Mouse (Mus musculus) embryonic facial prominence, embryonic 15.5 days (tissue): ENCODE data around the gene Abhd12b. TPM values are rescaled to one million over a fixed set of nuclear protein-coding genes. Genes with fewer than 3 reads are reported as not detected.
A peak's percentile ranks its signal among the peaks of the same experiment; 100 is the strongest.

Source experiments
- ATAC-seq: fragments of 200-750 bp; cut with Nextera tagmentation; 2 replicates; pipeline ENCODE4 v1.8.0; 2017; ENCODE audit warnings: low read depth, moderate TSS enrichment; ENCODE audit not compliant: insufficient number of reproducible peaks, low FRiP score, low TSS enrichment
- H3K27ac ChIP-seq: fragments of 300-500 bp; sonication (generic); replicated peaks from 2 replicates; pipeline ENCODE4 v1.5.1; 2015; ENCODE audit warnings: mild to moderate bottlenecking, inconsistent platforms
- H3K27me3 ChIP-seq: fragments of 300-500 bp; sonication (generic); 2 replicates; pipeline ENCODE4 v1.6.1; 2015; ENCODE audit warnings: inconsistent platforms
- H3K36me3 ChIP-seq: fragments of 300-500 bp; sonication (generic); 2 replicates; pipeline ENCODE4 v1.6.1; 2015; ENCODE audit warnings: mild to moderate bottlenecking, inconsistent platforms
- H3K4me1 ChIP-seq: fragments of 300-500 bp; sonication (generic); 2 replicates; pipeline ENCODE4 v1.6.1; 2015; ENCODE audit warnings: inconsistent platforms
- H3K4me2 ChIP-seq: fragments of 300-500 bp; sonication (generic); replicated peaks from 2 replicates; pipeline ENCODE4 v1.6.1; 2015; ENCODE audit warnings: mild to moderate bottlenecking, inconsistent platforms
- H3K4me3 ChIP-seq: fragments of 300-500 bp; sonication (generic); replicated peaks from 2 replicates; pipeline ENCODE4 v1.5.1; 2015; ENCODE audit warnings: mild to moderate bottlenecking, inconsistent platforms
- H3K9ac ChIP-seq: fragments of 300-500 bp; sonication (generic); 2 replicates; pipeline ENCODE4 v1.6.1; 2015; ENCODE audit warnings: inconsistent platforms
- H3K9me3 ChIP-seq: fragments of 300-500 bp; sonication (generic); replicated peaks from 2 replicates; pipeline ENCODE4 v1.6.1; 2016; ENCODE audit warnings: inconsistent platforms
- WGBS: fragments of 180-500 bp; shearing (Covaris S2); methylation state at CpG from one replicate; pipeline ENCODE4 v1.1.7; 2015; 5-methylcytosine and 5-hydroxymethylcytosine counted together
- polyA plus RNA-seq: library from polyadenylated mRNA; unstranded; fragments of >200 nt; fragmentation: Nextera tagmentation; extraction: Ambion mirVana; gene quantifications from 2 replicates; pipeline ENCODE4 v1.2.1, GENCODE M21; 2015

Gene Abhd12b
- polyA plus RNA-seq, 1 experiment from 2014 or later, result 1.1 TPM

GRCm38 (mm10) chr12:70208214-70208613 lies 54.3 kb downstream of the Abhd12b start:
- Histone ChIP-seq H3K4me2 (no peak overlapping the region), H3K36me3 (0 out of 2 replicates have a peak, but pooled peaks cover 4% of the 10 kb centered on the region), H3K9me3 (no peaks in the 10 kb centered on the region), H3K9ac (no peak overlapping the region), H3K27ac (no peak overlapping the region), H3K4me3 (no peak overlapping the region), H3K4me1 (no peaks in the 10 kb centered on the region), H3K27me3 (no peaks in the 10 kb centered on the region)
- no peak for ATAC-seq
- WGBS, result 67% methylated on average over 5 of the region's 5 CpGs

DNA sequence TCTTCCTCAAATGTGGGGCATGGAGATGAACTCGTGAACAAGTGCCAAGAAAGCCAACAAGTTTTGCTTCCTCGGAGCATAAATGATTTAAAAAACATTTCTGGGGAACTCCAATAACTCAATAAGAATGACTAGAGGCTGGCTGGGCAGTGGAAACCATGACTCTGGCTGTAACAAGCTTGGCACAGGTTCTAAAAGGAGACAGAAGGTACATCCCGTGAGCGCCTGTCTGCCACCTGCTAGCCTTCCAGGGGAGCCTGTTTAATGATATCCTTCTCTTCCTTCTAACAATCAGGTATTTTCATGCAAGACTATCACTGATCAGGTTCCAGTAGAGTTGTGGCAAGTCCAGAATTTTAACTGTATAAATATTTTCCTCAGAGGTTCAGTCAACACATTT lies 58.6 kb downstream of the Abhd12b start:
- H3K27ac ChIP-seq, result no peak overlapping the region
- no peak overlapping the region for H3K4me3 ChIP-seq
- no peaks in the 10 kb centered on the region for H3K9me3 ChIP-seq
- H3K9ac ChIP-seq, result no peak overlapping the region
- H3K36me3 ChIP-seq, result 0 out of 2 replicates have a peak, but pooled peaks cover 4% of the 10 kb centered on the region
- no peak overlapping the region for H3K4me2 ChIP-seq
- no peaks in the 10 kb centered on the region for H3K4me1 ChIP-seq
- WGBS, result 74% methylated on average over 4 of the region's 4 CpGs
- ATAC-seq, result no peak
- H3K27me3 ChIP-seq, result no peaks in the 10 kb centered on the region

- Histone ChIP-seq H3K27me3 (no peaks in the 10 kb centered on the region), H3K27ac (no peak overlapping the region), H3K36me3 (no peaks in the 10 kb centered on the region), H3K9ac (no peak overlapping the region), H3K4me3 (no peak overlapping the region), H3K4me2 (no peak overlapping the region), H3K4me1 (no peaks in the 10 kb centered on the region), H3K9me3 (no peaks in the 10 kb centered on the region)
- 82% methylated on average over 6 of the region's 6 CpGs for WGBS
- no peak for ATAC-seq
Measured at GRCm38 (mm10) chr12:70213601-70214000, 59.7 kb downstream of the Abhd12b start.

- ATAC-seq, result no peak
- H3K9me3 ChIP-seq, result no peaks in the 10 kb centered on the region
- H3K36me3 ChIP-seq, result no peaks in the 10 kb centered on the region
- H3K9ac ChIP-seq, result no peak overlapping the region
- H3K27me3 ChIP-seq, result no peaks in the 10 kb centered on the region
- H3K27ac ChIP-seq, result no peak overlapping the region
- no peaks in the 10 kb centered on the region for H3K4me1 ChIP-seq
- H3K4me2 ChIP-seq, result no peak overlapping the region
- WGBS, result 73% methylated on average over 8 of the region's 8 CpGs
- H3K4me3 ChIP-seq, result no peak overlapping the region
Measured at GRCm38 (mm10) chr12:70214281-70214680, 60.3 kb downstream of the Abhd12b start.

DNA sequence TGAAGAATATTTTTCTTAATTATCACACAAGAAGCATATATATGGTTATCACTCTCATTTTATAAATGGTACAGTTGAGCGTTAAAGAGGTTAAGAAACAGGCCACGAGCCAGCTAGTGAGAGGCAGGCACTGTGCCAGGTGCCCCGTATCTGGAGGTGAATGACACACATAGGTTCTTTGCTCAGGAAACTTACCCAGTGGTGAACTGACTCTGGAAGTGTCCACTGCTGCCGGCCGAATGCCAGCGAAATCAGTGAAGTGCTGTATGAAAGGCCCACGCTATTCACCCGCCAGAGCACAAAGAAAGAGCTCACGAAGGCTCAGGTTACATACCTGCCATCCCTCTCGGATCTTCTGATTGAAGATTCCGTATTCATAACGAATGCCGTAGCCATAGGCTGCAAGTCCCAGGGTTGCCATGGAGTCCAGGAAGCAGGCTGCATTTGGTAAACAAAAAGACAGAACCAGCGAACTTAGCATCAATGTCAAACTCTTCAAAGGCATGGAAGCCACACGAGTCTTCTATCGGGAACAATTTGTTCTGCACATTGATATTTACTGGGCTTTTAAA lies 62.4 kb downstream of the Abhd12b start:
- H3K4me1 ChIP-seq, result no peaks in the 10 kb centered on the region
- H3K9me3 ChIP-seq, result no peaks in the 10 kb centered on the region
- H3K27me3 ChIP-seq, result no peaks in the 10 kb centered on the region
- no peak overlapping the region for H3K9ac ChIP-seq
- H3K27ac ChIP-seq, result no peak overlapping the region
- H3K4me2 ChIP-seq, result no peak overlapping the region
- no peak overlapping the region for H3K4me3 ChIP-seq
- no peak for ATAC-seq
- WGBS, result 54% methylated on average over 16 of the region's 16 CpGs
- peaks cover 4% of the 10 kb centered on the region; the same call in 1 of the 2 replicates for H3K36me3 ChIP-seq

GRCm38 (mm10) chr12:70218795-70219540 lies 65.0 kb downstream of the Abhd12b start:
- no peak for ATAC-seq
- no peak overlapping the region for H3K4me3 ChIP-seq
- peaks cover 4% of the 10 kb centered on the region; the same call in 1 of the 2 replicates for H3K36me3 ChIP-seq
- no peaks in the 10 kb centered on the region for H3K27me3 ChIP-seq
- no peaks in the 10 kb centered on the region for H3K9me3 ChIP-seq
- H3K4me2 ChIP-seq, result no peak overlapping the region
- no peaks in the 10 kb centered on the region for H3K4me1 ChIP-seq
- 80% methylated on average over 8 of the region's 8 CpGs for WGBS
- no peak overlapping the region for H3K27ac ChIP-seq
- H3K9ac ChIP-seq, result no peak overlapping the region

- no peak overlapping the region for H3K9ac ChIP-seq
- no peaks in the 10 kb centered on the region for H3K9me3 ChIP-seq
- H3K27ac ChIP-seq, result no peak overlapping the region
- no peak for ATAC-seq
- whole genome bisulfite sequencing, result 75% methylated on average over 5 of the region's 5 CpGs
- H3K4me3 ChIP-seq, result no peak overlapping the region
- H3K4me2 ChIP-seq, result no peak overlapping the region
- H3K27me3 ChIP-seq, result no peaks in the 10 kb centered on the region
- H3K4me1 ChIP-seq, result peaks cover 12% of the 10 kb centered on the region
- peaks cover 4% of the 10 kb centered on the region; the same call in 1 of the 2 replicates for H3K36me3 ChIP-seq
Measured at GRCm38 (mm10) chr12:70221425-70221824, 67.5 kb downstream of the Abhd12b start.

- Histone ChIP-seq H3K4me2 (no peak overlapping the region), H3K27ac (no peak overlapping the region), H3K4me1 (peaks cover 20% of the 10 kb centered on the region), H3K9ac (no peak overlapping the region), H3K4me3 (no peak overlapping the region), H3K27me3 (no peaks in the 10 kb centered on the region), H3K36me3 (peaks cover 4% of the 10 kb centered on the region; the same call in 1 of the 2 replicates), H3K9me3 (no peaks in the 10 kb centered on the region)
- ATAC-seq, result no peak
- WGBS, result 56% methylated on average over 4 of the region's 4 CpGs
Measured at GRCm38 (mm10) chr12:70223331-70223730, 69.4 kb downstream of the Abhd12b start.

DNA sequence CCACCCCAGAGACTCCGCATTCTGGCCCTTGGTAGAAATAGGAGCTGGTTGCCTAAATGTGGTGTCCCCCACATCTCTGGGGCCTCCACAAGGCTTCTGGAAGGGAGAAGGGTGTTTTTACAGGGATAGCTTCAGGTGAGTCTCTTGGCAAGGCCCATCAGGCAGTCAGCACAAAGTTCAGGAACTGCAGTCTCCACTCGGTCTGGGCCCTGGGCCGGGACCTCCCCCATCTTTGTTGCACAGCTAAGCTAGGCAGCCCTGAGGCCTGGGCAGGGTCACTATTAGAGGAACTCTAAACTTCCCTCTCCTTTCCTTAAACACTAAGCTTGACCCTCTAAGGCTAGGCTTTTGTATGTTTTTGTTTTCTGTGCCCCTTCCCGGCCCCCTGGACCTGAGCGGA lies 72.7 kb downstream of the Abhd12b start:
- peak overlapping the region; percentile 44; the same call in 1 of the 2 replicates for H3K27ac ChIP-seq

GRCm38 (mm10) chr12:70227121-70227932 lies 73.4 kb downstream of the Abhd12b start:
- H3K4me2 ChIP-seq, result peak overlapping the region; percentile 84
- H3K9me3 ChIP-seq, result no peaks in the 10 kb centered on the region
- peak overlapping the region; percentile 54 for H3K4me3 ChIP-seq
- H3K4me1 ChIP-seq, result peaks cover 20% of the 10 kb centered on the region
- ATAC-seq, result peak; percentile 92
- no peaks in the 10 kb centered on the region for H3K27me3 ChIP-seq
- WGBS, result 1% methylated on average over 52 of the region's 52 CpGs
- peak overlapping the region; percentile 44; the same call in 1 of the 2 replicates for H3K27ac ChIP-seq
- H3K36me3 ChIP-seq, result no peaks in the 10 kb centered on the region
- peak overlapping the region; percentile 37 for H3K9ac ChIP-seq

More for the DNA sequence above, 72.7 kb downstream of the Abhd12b start:
- Histone ChIP-seq H3K4me3 (peak overlapping the region; percentile 54), H3K36me3 (no peaks in the 10 kb centered on the region), H3K9me3 (no peaks in the 10 kb centered on the region), H3K4me2 (peak overlapping the region; percentile 84), H3K4me1 (peaks cover 20% of the 10 kb centered on the region), H3K9ac (peak overlapping the region; percentile 37; the same call in 1 of the 2 replicates), H3K27me3 (no peaks in the 10 kb centered on the region)
- no peak for ATAC-seq
- 24% methylated on average over 5 of the region's 5 CpGs for WGBS

- H3K4me1 ChIP-seq, result peaks cover 20% of the 10 kb centered on the region
- H3K4me2 ChIP-seq, result peak overlapping the region; percentile 84
- no peaks in the 10 kb centered on the region for H3K36me3 ChIP-seq
- 0 out of 2 replicates have a peak overlapping the region, but pooled peaks have one; percentile 44 for H3K27ac ChIP-seq
- H3K9me3 ChIP-seq, result no peaks in the 10 kb centered on the region
- 74% methylated on average over 11 of the region's 11 CpGs for WGBS
- no peak for ATAC-seq
- peak overlapping the region; percentile 54 for H3K4me3 ChIP-seq
- no peaks in the 10 kb centered on the region for H3K27me3 ChIP-seq
- H3K9ac ChIP-seq, result no peak overlapping the region
Measured at GRCm38 (mm10) chr12:70228155-70228554, 74.2 kb downstream of the Abhd12b start.
